Mouse (Mus musculus) lung, postnatal 0 days (tissue): ENCODE data around the gene Hist1h3g.

Experiments
- CTCF ChIP-seq: IDR thresholded peaks from 2 replicates; pipeline ENCODE4 v1.5.1; 2016; ENCODE audit warnings: antibody characterized with exemption, mild to moderate bottlenecking
- EP300 ChIP-seq: IDR thresholded peaks from 2 replicates; pipeline ENCODE4 v1.6.1; 2016; ENCODE audit warnings: antibody characterized with exemption, mild to moderate bottlenecking, control low read depth

- TF ChIP-seq CTCF = no peak
- TF ChIP-seq EP300 = no peak
Observed at GRCm38 (mm10) chr13:23564482-23564881, 29.3 kb downstream of the Hist1h3g start.
